Mouse (Mus musculus) cortical plate, adult 2 months (tissue): Measurements from ENCODE around the gene Mycbp2.

Source experiments
- CTCF ChIP-seq: fragments of 200-500 bp; IDR thresholded peaks from 2 replicates; pipeline ENCODE4 v1.5.1; 2011; ENCODE audit warnings: mild to moderate bottlenecking, control low read depth, low read length; ENCODE audit not compliant: insufficient read depth; ENCODE audit errors: extremely low read depth
- POLR2A ChIP-seq: fragments of 200-500 bp; IDR thresholded peaks from 2 replicates; pipeline ENCODE4 v1.6.1; 2011; ENCODE audit warnings: mild to moderate bottlenecking, low read length, control low read depth; ENCODE audit not compliant: insufficient read depth; ENCODE audit errors: extremely low read depth

DNA sequence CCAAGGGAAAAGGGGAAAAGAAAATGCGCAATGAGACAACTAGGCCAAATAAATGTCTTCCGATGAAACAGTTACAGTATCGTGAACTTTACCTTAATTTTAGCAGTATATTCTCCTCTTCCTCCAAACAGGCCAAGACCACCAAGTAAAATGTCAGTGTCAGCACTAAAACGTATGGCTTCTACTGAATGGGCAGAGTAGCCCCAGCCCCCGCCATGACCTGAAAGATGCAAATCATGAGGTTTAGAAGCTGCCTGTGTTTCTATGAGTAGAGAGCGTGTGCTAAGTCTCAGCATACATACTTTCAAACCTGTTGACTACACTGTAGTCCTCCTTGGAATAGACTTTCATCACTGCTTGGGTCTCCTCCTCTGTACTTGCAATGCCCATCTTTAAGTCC, 104.6 kb downstream of the Mycbp2 start:
- TF ChIP-seq POLR2A (no peak), CTCF (no peak)
